Mouse (Mus musculus): Measurements from ENCODE around the gene Slc5a6.

Slc5a6 gene

GRCm38 (mm10) chr5:31048763-31049641 lies at the start of gene Slc5a6:
Slc5a6 (minus strand) TSS chr5:31048924.
- peak in 1 of 2 experiments; percentile 23 for DNase-seq (ENCODE audit: low spot score in 2 of 2)

GRCm38 (mm10) chr5:31095711-31096480 lies 47.2 kb upstream of the Slc5a6 start:
- no peak for DNase-seq (ENCODE audit: low spot score in 2 of 2)

GRCm38 (mm10) chr5:31094799-31095691 lies 46.3 kb upstream of the Slc5a6 start:
- no peak for DNase-seq (ENCODE audit: low spot score in 2 of 2)

GRCm38 (mm10) chr5:31094100-31094798 lies 45.5 kb upstream of the Slc5a6 start:
- no peak for DNase-seq (ENCODE audit: low spot score in 2 of 2)

- peak in 1 of 2 experiments; percentile 38 for DNase-seq (ENCODE audit: low spot score in 2 of 2)
Measured at GRCm38 (mm10) chr5:31093151-31094041, 44.7 kb upstream of the Slc5a6 start.

GRCm38 (mm10) chr5:31092231-31092975 lies 43.7 kb upstream of the Slc5a6 start:
- DNase-seq (ENCODE audit: low spot score in 2 of 2) = no peak

GRCm38 (mm10) chr5:31087131-31087530 lies 38.4 kb upstream of the Slc5a6 start:
- DNase-seq (ENCODE audit: low spot score in 2 of 2) = no peak

GRCm38 (mm10) chr5:31086606-31087005 lies 37.9 kb upstream of the Slc5a6 start:
- no peak for DNase-seq (ENCODE audit: low spot score in 2 of 2)

- no peak for DNase-seq (ENCODE audit: low spot score in 2 of 2)
Measured at GRCm38 (mm10) chr5:31083949-31084348, 35.2 kb upstream of the Slc5a6 start.

GRCm38 (mm10) chr5:31082935-31083625 lies 34.4 kb upstream of the Slc5a6 start:
- no peak for DNase-seq (ENCODE audit: low spot score in 2 of 2)

- DNase-seq (ENCODE audit: low spot score in 2 of 2) = peak in 1 of 2 experiments; percentile 52
Measured at GRCm38 (mm10) chr5:31082355-31082754, 33.6 kb upstream of the Slc5a6 start.

- DNase-seq (ENCODE audit: low spot score in 2 of 2) = no peak
Measured at GRCm38 (mm10) chr5:31081386-31081785, 32.7 kb upstream of the Slc5a6 start.

GRCm38 (mm10) chr5:31080795-31081164 lies 32.1 kb upstream of the Slc5a6 start:
- no peak for DNase-seq (ENCODE audit: low spot score in 2 of 2)

- DNase-seq (ENCODE audit: low spot score in 2 of 2) = peak; percentile 42 to 58
Measured at GRCm38 (mm10) chr5:31080059-31080794, 31.5 kb upstream of the Slc5a6 start.

GRCm38 (mm10) chr5:31076346-31076745 lies 27.6 kb upstream of the Slc5a6 start:
- DNase-seq (ENCODE audit: low spot score in 2 of 2) = no peak

- DNase-seq (ENCODE audit: low spot score in 2 of 2) = no peak
Measured at GRCm38 (mm10) chr5:31073176-31073575, 24.5 kb upstream of the Slc5a6 start.

- no peak for DNase-seq (ENCODE audit: low spot score in 2 of 2)
Measured at GRCm38 (mm10) chr5:31071821-31072220, 23.1 kb upstream of the Slc5a6 start.

GRCm38 (mm10) chr5:31071059-31071458 lies 22.3 kb upstream of the Slc5a6 start:
- DNase-seq (ENCODE audit: low spot score in 2 of 2) = no peak
